ENCODE assay signal across 8 mouse cellular contexts in the genomic region with DNA sequence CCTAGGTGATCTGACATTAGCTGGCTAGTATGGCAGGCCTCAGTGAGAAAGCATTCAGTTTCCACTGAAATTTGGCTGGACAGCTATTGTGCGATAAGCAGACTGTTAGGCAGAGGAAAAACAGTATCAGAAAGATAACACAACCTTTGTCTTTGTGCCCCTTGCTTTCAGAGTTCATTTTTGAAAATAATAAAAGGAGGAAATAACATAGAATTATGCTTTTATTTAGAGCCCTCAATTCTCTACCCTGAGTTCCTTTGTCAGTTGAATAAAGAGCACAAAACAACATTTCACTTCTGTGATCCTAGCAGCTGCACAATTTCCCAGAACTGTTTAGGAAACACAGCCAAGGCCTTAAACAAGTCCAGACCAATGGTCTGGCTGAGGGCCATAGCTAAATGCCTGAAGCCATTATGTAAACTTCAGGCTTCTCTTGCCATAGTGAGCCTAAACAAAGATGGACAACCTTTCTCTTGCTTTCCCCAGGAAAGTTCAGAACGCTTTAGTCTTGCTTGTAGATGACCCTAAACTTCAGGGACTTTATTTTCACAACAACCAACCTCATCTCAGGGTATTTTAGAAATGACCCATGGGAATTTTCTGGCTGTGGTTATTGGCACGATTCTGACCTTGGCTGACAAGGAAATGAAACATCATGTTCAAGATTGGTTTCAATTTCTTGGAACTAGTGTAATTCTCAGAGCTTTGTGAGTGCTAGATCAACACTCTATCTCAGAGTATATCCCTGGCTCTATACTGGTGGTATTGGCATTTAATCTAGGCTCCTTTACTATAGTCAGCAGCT. TPM values are rescaled to one million over a fixed set of nuclear protein-coding genes. Genes with fewer than 3 reads are reported as not detected.
A peak's percentile ranks its signal among the peaks of the same experiment; 100 is the strongest.
DNase-seq lines count a peak whose midpoint lies in the region; TF ChIP-seq lines count a peak whose summit lies in the region.

No protein-coding gene starts in this region.

- TF ChIP-seq POLR2A in MEL (IDR thresholded peaks at IDR 0.05; ENCODE audit: control insufficient read depth in 1 of 2, insufficient read depth in 1 of 2, low read depth in 1 of 2, low read length in 2 of 2, poor library complexity in 1 of 2) = peak in 1 of 2 experiments; percentile 54; a peak in 2 of 4 replicates
- TF ChIP-seq POLR2A in kidney, adult 2 months (IDR thresholded peaks at IDR 0.05; ENCODE audit: low read depth, low read length) = no peak

- 26% methylated on average over 3 of the region's 3 CpGs for WGBS in kidney, adult 2 months

- H3K36me3 ChIP-seq in MEL (ENCODE audit: control insufficient read depth in 1 of 2, insufficient read depth in 2 of 2, low read length in 2 of 2) = peaks cover 0 to 59% of the 10 kb centered on the region in 2 experiments; a peak in 2 of 4 replicates
- no peaks in the 10 kb centered on the region; the same call in 1 of the 2 replicates for H3K36me3 ChIP-seq in kidney, adult 2 months (ENCODE audit: control insufficient read depth, insufficient read depth, low read length)

- peak overlapping the region; percentile 70 for H3K9ac ChIP-seq in MEL (ENCODE audit: control insufficient read depth, low read depth, low read length, poor library complexity, severe bottlenecking)

- H3K79me2 ChIP-seq in MEL (ENCODE audit: control insufficient read depth, insufficient read depth, low read length, poor library complexity) = no peaks in the 10 kb centered on the region

- peak; percentile 98 to 99 for TF ChIP-seq EP300 in MEL (IDR thresholded peaks at IDR 0.05; ENCODE audit: low read depth in 1 of 2, low read length in 2 of 2)

- H3K27me3 ChIP-seq in MEL (ENCODE audit: control insufficient read depth in 1 of 2, insufficient read depth in 2 of 2, low read length in 2 of 2) = no peaks in the 10 kb centered on the region
- no peaks in the 10 kb centered on the region for H3K27me3 ChIP-seq in kidney, adult 2 months (replicated peaks; ENCODE audit: control insufficient read depth, insufficient read depth, low read length)

- no peaks in the 10 kb centered on the region for H3K9me3 ChIP-seq in MEL (replicated peaks; ENCODE audit: insufficient read depth, low read length)

- H3K27ac ChIP-seq in MEL (ENCODE audit: control insufficient read depth, low read depth, low read length) = peak overlapping the region; percentile 100
- peak overlapping the region; percentile 100 for H3K27ac ChIP-seq in kidney, adult 2 months (ENCODE audit: insufficient read depth, low read depth, low read length)

- peak; percentile 46 to 55 for DNase-seq in cerebellum, postnatal 10 days
- DNase-seq in cerebellum, postnatal 25 days = no peak
- DNase-seq in MEL (ENCODE audit: low read depth, low spot score) = peak; percentile 84
- DNase-seq in gastrocnemius, postnatal 10 days = peak; percentile 53
- peak; percentile 96 for DNase-seq in kidney, adult 2 months
- peak; percentile 89 for DNase-seq in lung, postnatal 25 days (ENCODE audit: low spot score)
- no peak for DNase-seq in MN1 (ENCODE audit: low spot score)
- DNase-seq in spleen, adult 18-20 months = no peak

- no peak for TF ChIP-seq RAD21 in MEL (IDR thresholded peaks at IDR 0.05; ENCODE audit: low read depth, low read length)

- peaks cover 36 to 47% of the 10 kb centered on the region in 2 experiments for H3K4me1 ChIP-seq in MEL (ENCODE audit: control insufficient read depth in 1 of 2, insufficient read depth in 2 of 2, low read length in 2 of 2)
- peaks cover 37% of the 10 kb centered on the region for H3K4me1 ChIP-seq in kidney, adult 2 months (ENCODE audit: control insufficient read depth, insufficient read depth, low read length)

- H3K4me3 ChIP-seq in MEL (ENCODE audit: control insufficient read depth in 1 of 2, insufficient read depth in 1 of 2, low read depth in 2 of 2, low read length in 2 of 2) = peak overlapping the region in 1 of 2 experiments; percentile 2; a peak in 1 of 4 replicates
- no peak overlapping the region for H3K4me3 ChIP-seq in kidney, adult 2 months (ENCODE audit: insufficient read depth, low read depth, low read length)

- TF ChIP-seq CTCF in MEL (IDR thresholded peaks at IDR 0.05 in 2 of 3, conservative IDR thresholded peaks at IDR 0.05 in 1 of 3; ENCODE audit: control insufficient read depth in 1 of 3, insufficient read depth in 1 of 3, low read depth in 2 of 3, low read length in 3 of 3, poor library complexity in 1 of 3, severe bottlenecking in 1 of 3) = no peak
- TF ChIP-seq CTCF in kidney, adult 2 months (conservative IDR thresholded peaks at IDR 0.05; ENCODE audit: insufficient read depth, insufficient read length, low read depth, low read length) = no peak

TF ChIP-seq in MEL, 35 proteins besides CTCF, POLR2A, EP300 and RAD21:
- peak; percentile 91 for TF ChIP-seq SIN3A (IDR thresholded peaks at IDR 0.05; ENCODE audit: low read length)
- TF ChIP-seq ELF1 (IDR thresholded peaks at IDR 0.05; ENCODE audit: low read depth, low read length) = 0 out of 2 replicates have a peak, but pooled peaks have one; percentile 6
- TF ChIP-seq HCFC1 (IDR thresholded peaks at IDR 0.05; ENCODE audit: low read depth, low read length) = no peak
- 0 out of 2 replicates have a peak, but pooled peaks have one; percentile 17 for TF ChIP-seq KAT2A (conservative IDR thresholded peaks at IDR 0.05; ENCODE audit: low read depth, low read length)
- no peak for TF ChIP-seq MXI1 (IDR thresholded peaks at IDR 0.05; ENCODE audit: low read depth, low read length)
- TF ChIP-seq ZMIZ1 (IDR thresholded peaks at IDR 0.05; ENCODE audit: low read depth, low read length) = peak; percentile 47; the same call in 1 of the 2 replicates
- TF ChIP-seq TCF12 (IDR thresholded peaks at IDR 0.05; ENCODE audit: low read depth, low read length) = peak; percentile 95
- peak; percentile 95 for TF ChIP-seq MYB (IDR thresholded peaks at IDR 0.05; ENCODE audit: low read depth, low read length)
- TF ChIP-seq ZNF384 (IDR thresholded peaks at IDR 0.05; ENCODE audit: low read depth, low read length) = peak; percentile 26; the same call in 1 of the 2 replicates
- TF ChIP-seq CHD1 (IDR thresholded peaks at IDR 0.05; ENCODE audit: low read depth, low read length) = 0 out of 2 replicates have a peak, but pooled peaks have one; percentile 27
- TF ChIP-seq JUND (IDR thresholded peaks at IDR 0.05; ENCODE audit: low read depth, low read length) = no peak
- TF ChIP-seq RCOR1 (IDR thresholded peaks at IDR 0.05; ENCODE audit: low read depth, low read length) = peak; percentile 83
- TF ChIP-seq TAL1 (IDR thresholded peaks at IDR 0.05; ENCODE audit: low read length) = peak; percentile 78
- TF ChIP-seq GABPA (IDR thresholded peaks at IDR 0.05; ENCODE audit: low read depth, low read length) = no peak
- no peak for TF ChIP-seq MYC (IDR thresholded peaks at IDR 0.05; ENCODE audit: low read depth, low read length)
- TF ChIP-seq MAX (IDR thresholded peaks at IDR 0.05; ENCODE audit: low read length) = 0 out of 2 replicates have a peak, but pooled peaks have one; percentile 37
- no peak; the same call in 1 of the 2 replicates for TF ChIP-seq ZC3H11A (IDR thresholded peaks at IDR 0.05; ENCODE audit: low read depth, low read length)
- TF ChIP-seq ETS1 (IDR thresholded peaks at IDR 0.05; ENCODE audit: low read depth, low read length) = peak; percentile 86
- peak; percentile 21; the same call in 1 of the 2 replicates for TF ChIP-seq NELFE (IDR thresholded peaks at IDR 0.05; ENCODE audit: low read depth, low read length)
- TF ChIP-seq BHLHE40 (IDR thresholded peaks at IDR 0.05; ENCODE audit: borderline replicate concordance, low read depth, low read length) = peak; percentile 64; the same call in 1 of the 2 replicates
- 0 out of 2 replicates have a peak, but pooled peaks have one; percentile 16 for TF ChIP-seq E2F4 (IDR thresholded peaks at IDR 0.05; ENCODE audit: borderline replicate concordance, low read depth, low read length)
- peak; percentile 83 for TF ChIP-seq TBP (IDR thresholded peaks at IDR 0.05; ENCODE audit: low read depth, low read length)
- TF ChIP-seq GATA1 (IDR thresholded peaks at IDR 0.05; ENCODE audit: low read depth, low read length) = peak; percentile 98
- 0 out of 2 replicates have a peak, but pooled peaks have one; percentile 23 for TF ChIP-seq MAFK (IDR thresholded peaks at IDR 0.05; ENCODE audit: borderline replicate concordance, low read depth, low read length)
TF ChIP-seq in MEL: peak in this region for 18.

RNA-seq across cellular contexts. Expression of gene Cd69, which starts 45.3 kb away (rescaled TPM):
- 0.26 TPM in 1 of 2 replicates, not detected in the other for total RNA-seq in MEL (2012; rRNA removed)
- polyA plus RNA-seq in MEL (2012; ENCODE audit: insufficient read depth in 1 of 2, insufficient read length in 2 of 2, low read depth in 1 of 2, low replicate concordance in 2 of 2, missing spikeins in 1 of 2) = not detected
- total RNA-seq in gastrocnemius, postnatal 10 days (2021) = under 1 TPM; 0.16 to 0.23 TPM
- polyA plus RNA-seq in kidney, adult 2 months (2012; rRNA removed) = 0.11 and 0.78 TPM in 2 replicates

RNA-seq across cellular contexts. Expression of gene Clec2d, which starts 49.6 kb away (rescaled TPM):
- 1.7 and 2.8 TPM in 2 replicates for total RNA-seq in MEL (2012; rRNA removed)
- polyA plus RNA-seq in MEL (2012; ENCODE audit: insufficient read depth in 1 of 2, insufficient read length in 2 of 2, low read depth in 1 of 2, low replicate concordance in 2 of 2, missing spikeins in 1 of 2) = under 1 TPM in 1 of 2 experiments, not detected in 1; 0.50 TPM
- 10 to 100 TPM; 45.3 to 49.5 TPM for total RNA-seq in gastrocnemius, postnatal 10 days (2021)
- polyA plus RNA-seq in kidney, adult 2 months (2012; rRNA removed) = 42.9 and 67.0 TPM in 2 replicates

Comparison
In these comparisons a context has a peak if more than half of its experiments do, and no peak if none do; other contexts are left out.
1. DNase-seq: peak in cerebellum, postnatal 10 days (2 of 2), MEL (single experiment), gastrocnemius, postnatal 10 days (single experiment), kidney, adult 2 months (single experiment) and lung, postnatal 25 days (single experiment); none in cerebellum, postnatal 25 days (0 of 2), MN1 (single experiment) and spleen, adult 18-20 months (0 of 2).
2. RNA of gene Clec2d, which starts 49.6 kb away (total RNA-seq): 45.3 to 49.5 TPM in gastrocnemius, postnatal 10 days; 1.7 to 2.8 TPM in MEL; every median in the first group is over 10 times any median in the second.